Mouse (Mus musculus) bone marrow, adult 2 months (tissue): ENCODE results near the gene Hmgcll1. TPM values are rescaled to one million over a fixed set of nuclear protein-coding genes. Genes with fewer than 3 reads are reported as not detected.

Experiments
- H3K27ac ChIP-seq: fragments of 200-500 bp; 2 replicates; pipeline ENCODE4 v1.5.1; 2012; ENCODE audit warnings: low read depth, mild to moderate bottlenecking, control low read depth, inconsistent platforms, low read length; ENCODE audit not compliant: control insufficient read depth, poor library complexity, insufficient read depth
- H3K4me1 ChIP-seq: fragments of 200-500 bp; 2 replicates; pipeline ENCODE4 v1.6.1; 2011; ENCODE audit warnings: low read length; ENCODE audit not compliant: control insufficient read depth, insufficient read depth
- H3K4me3 ChIP-seq: fragments of 200-500 bp; replicated peaks from 2 replicates; pipeline ENCODE3; 2011; ENCODE audit warnings: mild to moderate bottlenecking, low read depth, low read length, control low read depth; ENCODE audit not compliant: control insufficient read depth
- CTCF ChIP-seq: fragments of 200-500 bp; IDR thresholded peaks from 2 replicates; pipeline ENCODE4 v1.5.1; 2011; ENCODE audit warnings: low read length, control low read depth; ENCODE audit not compliant: control insufficient read depth, insufficient read depth
- POLR2A ChIP-seq: fragments of 200-500 bp; IDR thresholded peaks from 2 replicates; pipeline ENCODE4 v1.6.1; 2011; ENCODE audit warnings: low read depth, mild to moderate bottlenecking, control low read depth, low read length, borderline replicate concordance; ENCODE audit not compliant: control insufficient read depth
- WGBS: fragments of 180-500 bp; shearing (Covaris S2); methylation state at CpG from one replicate; pipeline ENCODE4 v1.1.7; 2018; 5-methylcytosine and 5-hydroxymethylcytosine counted together
- polyA plus RNA-seq: library from polyadenylated mRNA; stranded (reverse); fragments of >200 nt; gene quantifications from 2 replicates; pipeline ENCODE4 v1.2.4, GENCODE M21; 2011; ENCODE audit warnings: low replicate concordance; ENCODE audit not compliant: missing spikeins, insufficient read depth, insufficient read length

Gene Hmgcll1
- polyA plus RNA-seq, 1 experiment: 1.5 TPM

GRCm38 (mm10) chr9:76145593-76145992, 130.9 kb downstream of the Hmgcll1 start:
- TF ChIP-seq CTCF (no peak), POLR2A (no peak)
- Histone ChIP-seq H3K4me1 (no peaks in the 10 kb centered on the region), H3K4me3 (no peak overlapping the region), H3K27ac (no peak overlapping the region)
- 70% methylated on average over 3 of the region's 3 CpGs for WGBS

- H3K4me1 ChIP-seq: no peaks in the 10 kb centered on the region
- WGBS: 65% methylated on average over 8 of the region's 8 CpGs
- TF ChIP-seq POLR2A (no peak), CTCF (no peak)
- H3K27ac ChIP-seq: no peak overlapping the region
- H3K4me3 ChIP-seq: no peak overlapping the region
Measured at GRCm38 (mm10) chr9:76162446-76162845, 147.8 kb downstream of the Hmgcll1 start.

- no peaks in the 10 kb centered on the region for H3K4me1 ChIP-seq
- H3K4me3 ChIP-seq: no peak overlapping the region
- TF ChIP-seq CTCF (no peak), POLR2A (no peak)
- no peak overlapping the region for H3K27ac ChIP-seq
- 41% methylated on average over 3 of the region's 3 CpGs for WGBS
Measured at GRCm38 (mm10) chr9:76168355-76168754, 153.7 kb downstream of the Hmgcll1 start.

- no peak overlapping the region for H3K27ac ChIP-seq
- H3K4me3 ChIP-seq: no peak overlapping the region
- 74% methylated on average over 5 of the region's 5 CpGs for WGBS
- no peak for TF ChIP-seq CTCF
- H3K4me1 ChIP-seq: no peaks in the 10 kb centered on the region
Measured at GRCm38 (mm10) chr9:76172686-76173295, 158.1 kb downstream of the Hmgcll1 start.

- Histone ChIP-seq H3K4me1 (no peaks in the 10 kb centered on the region), H3K4me3 (no peak overlapping the region), H3K27ac (no peak overlapping the region)
- TF ChIP-seq CTCF (no peak), POLR2A (no peak)
Measured at GRCm38 (mm10) chr9:76179221-76179620, 164.6 kb downstream of the Hmgcll1 start.

Other genes with a start within 250 kb of the Hmgcll1 start
- gene Bmp5, start 239.5 kb upstream of the Hmgcll1 start, polyA plus RNA-seq: 0.34 and 0.40 TPM in 2 replicates
- gene Gfral, start 198.8 kb downstream of the Hmgcll1 start, polyA plus RNA-seq: not detected in 2 replicates